Mouse (Mus musculus): ENCODE results near the gene Gm8267.
"Not testable (repeated sequence)": the region's sequence is repeated elsewhere in the genome, so short reads cannot be mapped to it uniquely, and the experiment has no call there.

Gm8267 gene

DNA sequence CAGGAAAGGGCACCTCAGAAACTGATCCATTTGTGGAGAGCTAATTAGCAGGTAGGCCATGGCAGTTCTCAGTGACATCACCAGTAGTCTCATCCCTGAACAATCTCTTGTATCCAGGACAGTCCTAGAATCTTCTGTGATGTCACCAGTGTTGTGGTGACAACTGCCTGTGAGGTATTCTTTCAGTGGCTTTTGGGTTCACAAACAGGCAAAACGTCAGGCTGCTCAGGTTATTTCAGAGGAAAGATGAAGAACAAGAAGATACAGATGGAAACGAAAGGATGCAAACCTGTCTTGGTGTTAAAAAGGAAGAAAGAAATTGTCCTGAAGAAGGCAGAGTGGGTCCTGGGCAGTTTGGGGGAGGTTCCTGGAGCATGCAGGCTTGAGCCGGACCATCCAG, at the start of gene Gm8267:
Gene Gm8267 (minus strand): TSS at position 101 of the 400 bp plus-strand sequence.
- no peak for DNase-seq

DNA sequence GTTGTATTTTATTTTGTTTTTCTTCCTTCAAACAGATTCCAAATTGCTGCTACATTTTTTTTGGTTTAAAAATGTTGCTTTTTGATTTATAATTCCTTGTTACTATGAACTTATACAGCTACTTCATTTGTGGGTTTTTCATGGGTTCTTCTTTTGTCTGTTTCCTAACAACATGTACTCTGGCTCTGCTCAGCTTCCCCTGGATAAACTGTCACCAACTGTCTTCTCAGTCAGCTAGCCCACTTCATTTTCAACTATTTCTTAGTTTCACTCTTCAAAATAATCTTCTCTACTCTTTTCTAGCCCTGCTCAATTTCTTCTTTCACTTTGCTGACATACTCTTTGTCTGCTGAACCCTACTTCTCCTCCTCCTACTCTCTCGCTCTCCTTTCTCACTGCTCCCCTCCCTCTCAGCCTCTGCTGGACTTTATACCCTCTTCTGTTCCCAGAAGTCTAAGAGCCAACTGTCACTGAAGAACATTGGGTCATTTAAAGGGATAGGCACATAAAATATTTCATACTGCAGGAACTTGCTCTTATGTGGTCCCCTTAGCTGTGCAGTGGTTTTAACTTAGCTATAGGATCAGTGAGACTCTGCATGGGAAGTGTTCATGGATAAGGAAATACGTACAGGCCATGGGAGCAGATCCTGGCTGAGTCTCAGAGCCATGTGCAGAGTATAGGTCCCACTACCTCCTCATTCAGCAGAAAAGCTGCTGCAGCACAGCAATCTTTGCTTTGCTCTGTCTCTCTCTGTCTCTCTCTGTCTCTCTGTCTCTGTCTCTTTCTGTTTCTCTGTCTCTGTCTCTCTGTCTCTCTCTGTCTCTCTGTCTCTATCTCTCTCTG, 39.6 kb upstream of the Gm8267 start:
- DNase-seq = not testable (repeated sequence)

DNA sequence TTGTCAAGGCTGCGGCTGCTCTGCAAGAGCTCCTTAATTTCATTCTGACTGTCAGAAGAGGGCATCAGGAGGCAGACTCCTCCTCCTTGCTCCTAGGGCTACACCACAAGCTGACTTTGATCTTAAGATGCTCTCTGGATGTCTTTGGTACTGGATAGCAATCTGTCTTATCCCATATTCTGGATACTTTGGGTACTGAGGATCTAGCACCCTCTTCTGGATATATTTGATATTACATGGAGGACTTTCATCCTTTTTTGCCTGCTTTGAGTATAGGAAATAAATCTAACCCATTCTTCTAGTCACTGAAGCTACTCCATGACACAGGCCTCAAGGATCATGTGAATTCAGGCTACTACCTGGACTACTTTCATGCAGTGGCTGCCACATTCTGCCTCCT, 7.4 kb downstream of the Gm8267 start:
- DNase-seq = not testable (repeated sequence)

DNA sequence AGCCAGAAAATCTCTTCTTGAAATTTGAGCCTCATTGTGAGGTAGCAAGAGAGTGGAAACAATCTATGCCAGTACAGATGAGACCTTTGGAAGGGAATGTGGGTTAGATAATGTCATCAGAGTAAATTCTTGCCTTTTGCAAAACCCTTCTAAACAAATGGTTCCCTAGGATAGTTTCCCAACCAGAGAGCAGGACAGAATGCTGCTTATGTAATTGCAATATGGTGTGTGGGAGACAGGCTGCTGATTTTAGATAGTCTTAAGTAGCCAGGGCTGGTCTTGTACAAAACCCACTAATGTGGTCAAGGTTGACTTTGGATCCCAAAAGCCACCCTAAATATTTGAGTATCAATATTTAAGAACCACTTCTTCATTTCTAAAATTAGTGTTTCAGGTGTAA, 19.4 kb downstream of the Gm8267 start:
- not testable (repeated sequence) for DNase-seq

DNA sequence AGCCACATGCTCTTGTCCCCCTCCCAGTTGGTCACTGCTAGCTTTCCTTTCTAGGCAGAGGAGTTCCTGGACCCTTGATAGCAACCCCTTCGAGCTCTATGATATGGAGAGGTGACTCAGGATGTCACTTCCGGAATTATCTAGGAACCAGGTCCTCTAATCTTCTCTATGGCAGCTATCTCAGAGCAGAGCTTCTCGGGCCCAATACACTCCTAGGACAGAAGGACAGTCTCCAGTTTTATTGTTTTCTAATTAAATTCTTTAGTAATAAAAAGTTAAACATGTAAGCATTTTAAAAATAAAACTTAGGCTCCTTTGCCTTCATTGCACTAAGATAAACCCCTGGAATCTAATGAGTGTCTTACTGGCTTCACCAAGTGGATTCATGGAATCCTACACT, 43.8 kb downstream of the Gm8267 start, which contains the start of gene Gm8257:
Gene Gm8257 (minus strand): TSS at position 101 of the 400 bp plus-strand sequence.
- not testable (repeated sequence) for DNase-seq

Data from cerebellum, adult 11 months (tissue).